Mouse (Mus musculus): ENCODE data around the gene Dmrt3.

Dmrt3 gene

GRCm38 (mm10) chr19:25622291-25623251, 12.5 kb downstream of the Dmrt3 start:
- DNase-seq (ENCODE audit: low spot score) = no peak

DNA sequence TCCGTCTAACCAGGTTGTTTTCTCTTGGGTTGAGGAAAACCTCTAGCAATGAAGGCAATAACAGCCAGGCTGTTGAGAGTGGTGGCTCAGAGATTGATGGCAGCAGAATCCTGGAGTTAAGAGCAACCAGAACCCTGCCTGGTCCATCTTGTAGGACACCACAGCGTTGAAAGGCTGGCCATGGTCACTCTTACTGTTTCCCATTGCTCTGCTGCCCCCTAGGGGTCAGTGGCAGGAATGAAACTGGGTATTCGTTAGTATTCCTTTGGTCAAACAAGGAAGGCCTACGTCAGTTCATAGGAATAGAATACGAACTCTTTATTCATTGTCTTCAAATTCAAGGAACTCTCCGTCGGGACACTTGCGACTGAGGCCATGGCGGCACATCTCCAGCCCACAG, 18.4 kb downstream of the Dmrt3 start:
- DNase-seq (ENCODE audit: low spot score) = peak; percentile 75

DNA sequence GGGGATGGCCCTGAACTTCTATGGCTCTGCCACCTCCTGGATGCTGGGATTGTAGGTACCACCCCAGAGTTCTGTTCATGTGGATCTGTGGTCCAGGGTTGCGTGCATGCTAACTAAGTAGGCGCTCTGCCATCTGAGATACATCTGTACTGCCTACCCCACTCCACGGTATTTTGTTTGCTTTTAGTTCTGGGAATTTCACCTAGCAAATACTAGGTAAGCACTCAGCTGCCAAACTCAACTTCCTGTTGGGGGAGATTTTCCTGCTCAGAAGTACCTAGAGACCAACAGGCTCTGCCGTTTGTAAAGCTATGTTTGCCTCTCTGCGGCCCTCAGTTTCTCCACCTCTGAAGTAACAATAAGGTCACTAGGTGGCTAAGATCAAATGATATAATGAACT, 25.0 kb downstream of the Dmrt3 start:
- no peak for DNase-seq (ENCODE audit: low spot score)

DNA sequence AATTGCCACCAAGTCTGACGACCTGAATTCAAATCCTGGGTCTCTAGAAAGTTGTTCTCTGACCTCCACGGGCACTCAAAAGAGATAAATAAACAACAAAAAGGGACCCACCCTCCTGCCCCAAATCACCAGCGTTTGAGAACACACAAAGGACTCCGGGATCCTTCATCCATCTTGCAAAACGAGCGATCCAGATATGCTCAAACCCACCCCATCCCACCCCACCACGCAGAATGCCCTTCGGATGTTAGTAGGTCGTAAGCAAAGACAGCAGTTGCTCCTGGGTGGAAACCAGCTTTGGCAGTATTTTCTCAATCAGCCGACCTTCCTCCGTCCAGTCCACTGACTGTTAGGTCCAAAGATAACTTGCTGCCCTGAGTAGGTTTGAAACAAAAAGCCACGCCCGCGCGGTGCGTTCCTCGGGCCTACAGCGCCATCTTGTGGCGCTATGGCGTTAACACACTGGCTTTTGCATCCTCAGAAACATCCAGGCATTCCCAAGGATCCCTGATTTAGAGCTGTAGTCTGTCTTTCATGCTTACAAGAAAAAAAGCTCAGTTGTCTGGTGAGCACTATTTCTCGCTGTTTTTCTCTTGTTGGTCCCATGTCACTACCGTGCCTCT, 25.6 kb downstream of the Dmrt3 start:
- DNase-seq (ENCODE audit: low spot score) = peak; percentile 45

GRCm38 (mm10) chr19:25638766-25639361, 28.8 kb downstream of the Dmrt3 start:
- DNase-seq (ENCODE audit: low spot score) = no peak

DNA sequence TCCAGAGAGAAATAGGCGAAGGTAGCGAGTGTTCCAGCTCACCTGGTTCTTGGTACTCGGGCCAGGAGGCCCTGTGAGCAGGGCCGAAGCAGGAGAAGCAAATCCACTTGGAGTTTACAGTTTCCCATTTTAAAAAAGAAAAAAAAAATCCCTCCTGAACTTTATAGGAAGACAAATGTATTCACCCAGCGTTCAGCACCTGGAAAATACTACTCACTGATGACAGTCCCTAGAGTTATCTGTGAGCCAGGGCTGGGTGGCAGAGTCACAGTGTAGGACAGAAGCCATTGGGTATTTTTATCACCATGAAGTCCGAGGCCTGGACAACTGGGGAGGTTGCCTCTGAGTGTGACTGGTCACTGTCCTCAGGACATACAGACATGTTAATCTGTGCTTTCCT, 31.7 kb downstream of the Dmrt3 start:
- DNase-seq (ENCODE audit: low spot score) = no peak

DNA sequence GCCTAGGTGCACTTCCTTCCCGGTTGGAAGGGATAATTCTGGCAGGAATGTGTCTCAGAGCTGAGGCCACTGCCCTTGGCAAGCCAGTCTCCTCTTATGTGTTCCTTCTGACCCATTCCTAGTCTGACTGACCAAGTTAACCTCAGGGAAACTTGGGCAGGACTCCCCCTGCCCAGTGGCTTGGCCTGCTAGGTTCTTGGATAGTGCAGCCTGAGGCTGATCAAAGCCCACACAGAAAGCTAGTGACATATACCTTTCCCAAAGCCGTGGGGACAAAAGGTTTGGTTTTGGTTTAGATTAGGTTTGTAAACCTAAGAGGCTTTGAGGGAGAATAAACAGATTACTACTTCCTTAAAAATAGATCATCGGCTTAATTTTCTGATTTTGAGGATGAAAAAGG, 37.0 kb downstream of the Dmrt3 start:
- DNase-seq (ENCODE audit: low spot score) = no peak

DNA sequence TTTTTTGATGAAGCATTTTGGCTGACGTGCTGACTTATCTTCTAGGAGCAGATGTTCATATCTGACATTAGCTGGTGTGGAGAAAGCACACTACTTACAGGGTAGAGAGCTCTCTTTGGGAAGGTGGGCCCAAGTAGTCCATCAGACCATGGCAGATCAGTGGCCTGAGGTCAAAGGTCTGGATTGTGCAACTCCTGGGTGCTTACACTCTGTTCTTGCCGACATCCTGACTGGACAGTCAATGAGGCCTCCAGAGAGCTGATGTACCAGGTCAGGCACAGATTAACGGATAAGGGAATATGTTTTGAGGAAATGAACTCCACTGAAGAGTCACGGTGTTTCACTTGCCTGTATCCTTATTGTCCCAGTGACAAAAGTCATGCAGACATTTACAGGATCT, 38.6 kb downstream of the Dmrt3 start:
- no peak for DNase-seq (ENCODE audit: low spot score)

- no peak for DNase-seq (ENCODE audit: low spot score)
Observed at GRCm38 (mm10) chr19:25650474-25650873, 40.4 kb downstream of the Dmrt3 start.

DNA sequence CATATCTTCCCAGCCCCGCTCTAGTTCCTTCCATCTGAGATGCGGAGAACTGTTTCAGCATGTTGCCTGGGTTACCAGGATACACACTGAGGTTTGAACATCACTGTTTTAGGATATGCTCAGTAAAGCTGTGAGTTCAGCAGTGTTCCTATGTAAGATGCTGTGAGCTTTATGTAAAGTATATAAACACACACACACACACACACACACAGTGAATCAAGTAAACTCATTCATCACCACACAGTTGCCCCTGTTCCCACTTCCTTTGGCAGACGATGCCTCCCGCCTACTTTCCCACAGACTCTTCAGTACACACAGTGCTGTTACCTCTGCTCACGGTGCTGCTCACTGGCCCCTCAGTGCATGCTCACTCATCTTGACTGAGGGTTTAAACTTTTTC, 42.5 kb downstream of the Dmrt3 start:
- DNase-seq (ENCODE audit: low spot score) = no peak

- DNase-seq (ENCODE audit: low spot score) = no peak
Observed at GRCm38 (mm10) chr19:25654034-25654749, 44.1 kb downstream of the Dmrt3 start.

- no peak for DNase-seq (ENCODE audit: low spot score)
Observed at GRCm38 (mm10) chr19:25665486-25666339, 55.6 kb downstream of the Dmrt3 start.

DNA sequence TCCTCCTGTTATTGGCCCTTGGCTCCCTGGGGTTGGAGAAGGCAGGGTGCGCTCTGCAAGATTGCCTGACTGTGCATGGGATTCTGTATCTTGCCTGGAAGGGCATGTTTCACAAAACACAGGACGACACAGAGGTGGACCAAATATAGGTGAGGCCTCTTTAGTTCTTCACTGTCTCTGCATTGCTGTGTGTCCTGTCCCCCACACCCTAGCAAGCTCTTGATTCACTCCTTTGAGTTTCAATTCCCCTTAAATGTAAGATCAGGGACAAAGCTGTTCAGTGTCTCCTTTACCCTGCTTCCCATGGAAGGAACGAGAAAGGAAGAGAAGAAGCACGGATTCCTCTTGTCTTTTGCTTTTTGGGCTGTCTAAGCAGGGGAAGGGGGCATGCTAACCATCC, 57.7 kb downstream of the Dmrt3 start:
- no peak for DNase-seq (ENCODE audit: low spot score)

DNA sequence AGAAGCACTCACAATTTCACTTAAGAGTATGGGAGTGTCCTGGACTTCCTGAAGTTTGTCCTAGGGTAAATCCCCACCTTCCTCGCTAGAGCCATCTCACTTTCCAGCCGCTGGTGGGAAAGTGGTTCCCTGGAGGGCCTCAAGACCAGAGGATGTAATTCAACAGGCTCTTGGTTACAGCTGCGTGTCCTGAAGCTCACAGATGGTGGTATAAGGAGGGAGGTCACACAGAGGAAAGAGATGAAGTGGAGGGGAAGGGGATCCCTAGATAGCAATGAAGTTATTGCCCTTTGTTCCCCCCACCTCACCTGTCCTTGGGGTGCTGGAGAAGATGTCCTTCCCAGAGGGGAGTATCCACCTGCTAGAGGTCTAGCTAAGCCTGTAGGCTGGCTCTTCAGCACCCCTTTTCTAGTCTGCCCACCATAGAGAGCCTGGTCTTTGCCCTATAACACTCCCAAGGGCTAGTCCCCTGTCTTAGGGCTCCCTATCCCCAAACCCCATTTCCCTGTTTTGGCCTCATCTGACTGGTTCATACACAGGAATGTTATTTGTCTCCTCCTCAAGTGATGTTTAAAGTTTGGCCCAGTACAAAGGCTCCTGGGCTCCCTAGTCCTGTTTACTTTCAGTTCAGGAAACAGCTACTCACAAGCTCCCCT, 59.6 kb downstream of the Dmrt3 start:
- DNase-seq (ENCODE audit: low spot score) = no peak

DNA sequence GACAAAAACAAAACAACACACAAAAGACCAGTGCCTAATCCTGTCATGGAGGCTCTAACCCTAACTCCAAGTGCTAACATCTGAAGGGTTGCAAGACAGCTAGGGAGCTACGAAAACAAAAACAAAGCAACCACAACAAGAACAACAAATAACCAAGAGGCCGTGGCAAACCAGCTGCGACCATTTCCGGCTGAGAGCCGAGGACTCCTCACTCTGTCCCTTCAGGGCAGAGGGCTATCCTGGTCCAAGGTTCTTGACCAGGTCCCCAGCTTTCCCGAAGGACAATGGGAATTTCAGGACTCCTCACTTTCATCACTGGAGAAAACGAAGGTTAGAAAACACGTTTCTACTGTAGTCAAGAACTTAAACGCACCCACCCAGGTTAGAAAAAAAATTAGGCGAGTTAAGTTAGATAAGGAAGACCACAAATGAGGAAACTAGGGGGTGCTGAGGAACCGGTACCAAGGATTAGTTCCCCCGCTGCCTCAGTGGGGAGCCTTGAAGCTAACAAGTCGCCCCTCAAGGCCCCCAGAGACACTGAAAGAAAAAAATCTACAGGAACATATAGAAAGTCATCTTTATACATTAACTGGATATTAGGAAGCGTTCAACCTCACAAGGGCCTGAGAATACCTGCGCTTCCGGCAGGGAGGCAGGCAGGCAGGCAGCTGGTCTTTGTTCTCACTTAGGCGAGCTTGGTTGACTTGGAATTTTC, 60.6 kb downstream of the Dmrt3 start:
- DNase-seq (ENCODE audit: low spot score) = no peak

- DNase-seq (ENCODE audit: low spot score) = no peak
Observed at GRCm38 (mm10) chr19:25671681-25672080, 61.6 kb downstream of the Dmrt3 start.

GRCm38 (mm10) chr19:25672101-25672950, 62.2 kb downstream of the Dmrt3 start, which contains the start of gene Dmrt2:
Gene Dmrt2, plus strand, starts transcription at chr19:25672411.
- DNase-seq (ENCODE audit: low spot score) = no peak
